Mouse (Mus musculus) MEL (cell line): ENCODE measurements at regions not wholly inside any gene's neighbourhood (a gene's known extent, or its start where the extent isn't known, plus 50 kb on each side); places are given as distances from the start of the nearest gene placed in this dataset.

Experiments
- DNase-seq: peaks from one replicate; pipeline ENCODE4 v3.0.0; 2011; ENCODE audit warnings: low read depth, low spot score
- H3K27ac ChIP-seq: 2 replicates; pipeline ENCODE4 v1.5.1; 2012; ENCODE audit warnings: low read depth, mild to moderate bottlenecking, control low read depth, low read length, moderate library complexity; ENCODE audit not compliant: control insufficient read depth
- H3K27me3 ChIP-seq, 2 experiments: fragments of 150-350 bp in 1 of 2; sonication (generic) in 1 of 2; 2 replicates each; pipeline ENCODE4 v1.6.1; 2012; ENCODE audit warnings: low read length in 2 of 2, mild to moderate bottlenecking in 2 of 2, improper control_type of control experiment in 1 of 2, moderate library complexity in 1 of 2; ENCODE audit not compliant: insufficient read depth in 2 of 2, control insufficient read depth in 1 of 2
- H3K36me3 ChIP-seq, 2 experiments: 2 replicates each; pipeline ENCODE4 v1.6.1; 2012 to 2014; ENCODE audit warnings: low read length in 2 of 2, improper control_type of control experiment in 1 of 2, inconsistent platforms in 1 of 2, mild to moderate bottlenecking in 1 of 2; ENCODE audit not compliant: insufficient read depth in 2 of 2, control insufficient read depth in 1 of 2
- H3K4me1 ChIP-seq, 2 experiments: fragments of 150-350 bp in 1 of 2; sonication (generic) in 1 of 2; 2 replicates each; pipeline ENCODE4 v1.6.1; 2012; ENCODE audit warnings: low read length in 2 of 2, improper control_type of control experiment in 1 of 2, mild to moderate bottlenecking in 1 of 2; ENCODE audit not compliant: insufficient read depth in 2 of 2, control insufficient read depth in 1 of 2
- H3K4me3 ChIP-seq, 2 experiments: fragments of 150-350 bp in 1 of 2; sonication (generic) in 1 of 2; 2 replicates each; pipeline ENCODE4 v1.5.1; 2012; ENCODE audit warnings: low read depth in 2 of 2, low read length in 2 of 2, mild to moderate bottlenecking in 2 of 2, moderate library complexity in 2 of 2, control low read depth in 1 of 2, improper control_type of control experiment in 1 of 2; ENCODE audit not compliant: control insufficient read depth in 1 of 2, insufficient read depth in 1 of 2
- H3K79me2 ChIP-seq: 2 replicates; pipeline ENCODE4 v1.6.1; 2012; ENCODE audit warnings: mild to moderate bottlenecking, low read length, moderate library complexity; ENCODE audit not compliant: control insufficient read depth, poor library complexity, insufficient read depth
- H3K9ac ChIP-seq: 2 replicates; pipeline ENCODE4 v1.6.1; 2012; ENCODE audit warnings: low read depth, mild to moderate bottlenecking, control low read depth, low read length, moderate library complexity; ENCODE audit not compliant: control insufficient read depth, poor library complexity, severe bottlenecking
- H3K9me3 ChIP-seq: fragments of 150-350 bp; sonication (generic); replicated peaks from 2 replicates; pipeline ENCODE4 v1.6.1; 2012; ENCODE audit warnings: mild to moderate bottlenecking, low read length, improper control_type of control experiment, moderate library complexity; ENCODE audit not compliant: insufficient read depth
- BHLHE40 ChIP-seq: IDR thresholded peaks from 2 replicates; pipeline ENCODE4 v1.6.1; 2012; ENCODE audit warnings: low read depth, mild to moderate bottlenecking, inconsistent platforms, low read length, improper control_type of control experiment, borderline replicate concordance
- CHD1 ChIP-seq: IDR thresholded peaks from 2 replicates; pipeline ENCODE4 v1.6.1; 2012; ENCODE audit warnings: low read depth, mild to moderate bottlenecking, inconsistent platforms, low read length, improper control_type of control experiment
- CHD2 ChIP-seq: IDR thresholded peaks from 2 replicates; pipeline ENCODE4 v1.6.1; 2011; ENCODE audit warnings: low read length, improper control_type of control experiment
- CTCF ChIP-seq, 3 experiments: IDR thresholded peaks in 2 of 3; conservative IDR thresholded peaks in 1 of 3; 2 replicates each; pipeline ENCODE4 v1.5.1; 2011 to 2012; ENCODE audit warnings: low read length in 3 of 3, low read depth in 2 of 3, mild to moderate bottlenecking in 2 of 3, improper control_type of control experiment in 1 of 3, inconsistent platforms in 1 of 3, mixed read lengths in 1 of 3, moderate library complexity in 1 of 3; ENCODE audit not compliant: control insufficient read depth in 1 of 3, insufficient read depth in 1 of 3, poor library complexity in 1 of 3, severe bottlenecking in 1 of 3
- E2F4 ChIP-seq: IDR thresholded peaks from 2 replicates; pipeline ENCODE4 v1.6.1; 2011; ENCODE audit warnings: low read depth, low read length, improper control_type of control experiment, borderline replicate concordance
- EP300 ChIP-seq, 2 experiments: IDR thresholded peaks; 2 replicates each; pipeline ENCODE4 v1.6.1; 2011; ENCODE audit warnings: improper control_type of control experiment in 2 of 2, low read length in 2 of 2, low read depth in 1 of 2, mild to moderate bottlenecking in 1 of 2
- HCFC1 ChIP-seq: IDR thresholded peaks from 2 replicates; pipeline ENCODE4 v1.6.1; 2012; ENCODE audit warnings: low read depth, mild to moderate bottlenecking, inconsistent platforms, low read length, improper control_type of control experiment, moderate library complexity
- JUND ChIP-seq: IDR thresholded peaks from 2 replicates; pipeline ENCODE4 v1.6.1; 2011; ENCODE audit warnings: low read depth, mild to moderate bottlenecking, improper control_type of control experiment, low read length
- KAT2A ChIP-seq: conservative IDR thresholded peaks from 2 replicates; pipeline ENCODE4 v1.6.1; 2012; ENCODE audit warnings: low read depth, low read length, improper control_type of control experiment, inconsistent platforms
- MAZ ChIP-seq: IDR thresholded peaks from 2 replicates; pipeline ENCODE4 v1.6.1; 2012; ENCODE audit warnings: low read depth, mild to moderate bottlenecking, inconsistent platforms, low read length, improper control_type of control experiment
- MEF2A ChIP-seq: IDR thresholded peaks from 2 replicates; pipeline ENCODE4 v1.6.1; 2014; ENCODE audit warnings: low read depth, mild to moderate bottlenecking, inconsistent platforms, low read length, improper control_type of control experiment; ENCODE audit not compliant: poor library complexity, insufficient replicate concordance, severe bottlenecking; ENCODE audit errors: extremely low read depth
- MXI1 ChIP-seq: IDR thresholded peaks from 2 replicates; pipeline ENCODE4 v1.6.1; 2011; ENCODE audit warnings: mild to moderate bottlenecking, low read depth, low read length, improper control_type of control experiment
- MYB ChIP-seq: IDR thresholded peaks from 2 replicates; pipeline ENCODE4 v1.6.1; 2011; ENCODE audit warnings: mild to moderate bottlenecking, low read depth, low read length, improper control_type of control experiment
- MYC ChIP-seq: IDR thresholded peaks from 2 replicates; pipeline ENCODE4 v1.6.1; 2011; ENCODE audit warnings: low read depth, mild to moderate bottlenecking, low read length, improper control_type of control experiment, moderate library complexity
- NELFE ChIP-seq: IDR thresholded peaks from 2 replicates; pipeline ENCODE4 v1.6.1; 2011; ENCODE audit warnings: low read depth, low read length, improper control_type of control experiment
- NRF1 ChIP-seq: IDR thresholded peaks from 2 replicates; pipeline ENCODE4 v1.6.1; 2014; ENCODE audit warnings: low read depth, mild to moderate bottlenecking, inconsistent platforms, low read length, improper control_type of control experiment, moderate library complexity; ENCODE audit not compliant: poor library complexity, insufficient read depth, severe bottlenecking
- POLR2AphosphoS5 ChIP-seq: IDR thresholded peaks from 2 replicates; pipeline ENCODE4 v1.6.1; 2012; ENCODE audit warnings: low read depth, borderline replicate concordance, mild to moderate bottlenecking, inconsistent platforms, low read length, moderate library complexity, mixed read lengths
- RAD21 ChIP-seq: IDR thresholded peaks from 2 replicates; pipeline ENCODE4 v1.6.1; 2011; ENCODE audit warnings: mild to moderate bottlenecking, low read depth, low read length, improper control_type of control experiment
- SMC3 ChIP-seq: IDR thresholded peaks from 2 replicates; pipeline ENCODE4 v1.6.1; 2011; ENCODE audit warnings: low read depth, low read length, improper control_type of control experiment
- TAL1 ChIP-seq: IDR thresholded peaks from 2 replicates; pipeline ENCODE4 v1.6.1; 2012; ENCODE audit warnings: mild to moderate bottlenecking, inconsistent platforms, low read length, moderate library complexity, mixed read lengths
- TCF12 ChIP-seq: IDR thresholded peaks from 2 replicates; pipeline ENCODE4 v1.6.1; 2014; ENCODE audit warnings: low read depth, mild to moderate bottlenecking, inconsistent platforms, low read length, improper control_type of control experiment, moderate library complexity
- UBTF ChIP-seq: IDR thresholded peaks from 2 replicates; pipeline ENCODE4 v1.6.1; 2012; ENCODE audit warnings: low read depth, mild to moderate bottlenecking, inconsistent platforms, low read length, improper control_type of control experiment, moderate library complexity, borderline replicate concordance; ENCODE audit not compliant: insufficient read depth
- USF1 ChIP-seq: IDR thresholded peaks from 2 replicates; pipeline ENCODE4 v1.6.1; 2014; ENCODE audit warnings: low read depth, mild to moderate bottlenecking, inconsistent platforms, low read length, improper control_type of control experiment, moderate library complexity
- ZC3H11A ChIP-seq: IDR thresholded peaks from 2 replicates; pipeline ENCODE4 v1.6.1; 2012; ENCODE audit warnings: low read depth, mild to moderate bottlenecking, inconsistent platforms, low read length, improper control_type of control experiment
- ZMIZ1 ChIP-seq: IDR thresholded peaks from 2 replicates; pipeline ENCODE4 v1.6.1; 2012; ENCODE audit warnings: low read depth, mild to moderate bottlenecking, inconsistent platforms, low read length, improper control_type of control experiment, moderate library complexity

DNA sequence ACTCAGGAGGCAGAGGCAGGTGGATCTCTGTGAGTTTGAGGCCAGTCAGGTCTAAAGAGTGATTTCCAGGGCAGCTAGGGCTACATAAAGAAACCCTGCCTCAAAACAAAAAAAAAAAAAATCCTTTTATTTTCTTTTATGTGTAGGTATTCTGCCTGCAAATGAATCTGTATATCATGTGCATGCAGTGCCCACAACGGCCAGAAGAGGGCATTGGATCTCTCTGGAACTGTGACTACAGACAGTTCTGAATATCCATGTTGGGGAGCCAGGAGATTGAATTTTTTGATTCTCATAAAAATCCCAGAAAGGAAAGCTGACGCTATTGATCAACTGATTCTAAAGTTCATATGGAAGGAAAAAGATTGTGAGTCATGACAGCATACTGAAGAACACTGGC, 90.0 kb downstream of the Kbtbd8 start:
- Histone ChIP-seq H3K9ac (no peak overlapping the region), H3K4me1 (no peaks in the 10 kb centered on the region), H3K9me3 (no peaks in the 10 kb centered on the region), H3K36me3 (no peaks in the 10 kb centered on the region), H3K4me3 (no peak overlapping the region), H3K27ac (no peak overlapping the region), H3K27me3 (peaks cover 0 to 1% of the 10 kb centered on the region in 2 experiments; a peak in 2 of 4 replicates), H3K79me2 (no peaks in the 10 kb centered on the region)
- TF ChIP-seq RAD21 (peak; percentile 52), ZC3H11A (peak; percentile 62), SMC3 (peak; percentile 68), MAZ (no peak), TCF12 (no peak), EP300 (IDR thresholded peaks at IDR 0.05; ENCODE audit: low read depth in 1 of 2, low read length in 2 of 2) (no peak), JUND (no peak), NRF1 (no peak), MXI1 (no peak), KAT2A (no peak), CTCF (IDR thresholded peaks at IDR 0.05 in 2 of 3, conservative IDR thresholded peaks at IDR 0.05 in 1 of 3; ENCODE audit: control insufficient read depth in 1 of 3, insufficient read depth in 1 of 3, low read depth in 2 of 3, low read length in 3 of 3, poor library complexity in 1 of 3, severe bottlenecking in 1 of 3) (peak; percentile 66 to 69 (median 67)), HCFC1 (no peak)
- peak; percentile 56 for DNase-seq

DNA sequence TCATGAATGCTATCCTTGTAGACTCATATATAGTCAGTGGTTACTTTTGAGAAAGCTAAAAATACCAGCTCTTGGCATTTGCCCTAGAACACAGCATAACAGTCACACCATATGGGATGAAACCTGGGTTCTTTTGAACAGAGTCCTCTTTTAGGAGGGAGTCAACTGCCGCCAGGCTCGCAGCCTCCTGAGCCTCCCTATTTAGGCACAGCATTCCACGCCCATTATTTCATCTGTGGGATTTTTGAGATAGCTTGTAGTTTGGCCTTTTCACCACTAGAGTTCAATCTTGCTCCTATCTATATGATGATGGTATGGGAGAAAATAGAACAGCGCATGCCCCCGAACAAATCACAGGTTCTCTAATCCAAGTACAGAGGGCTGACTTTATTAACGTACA, 100.4 kb downstream of the Kbtbd8 start:
- Histone ChIP-seq H3K27me3 (no peaks in the 10 kb centered on the region), H3K9me3 (no peaks in the 10 kb centered on the region), H3K27ac (no peak overlapping the region), H3K36me3 (no peaks in the 10 kb centered on the region), H3K79me2 (no peaks in the 10 kb centered on the region), H3K4me1 (no peaks in the 10 kb centered on the region), H3K9ac (no peak overlapping the region), H3K4me3 (no peak overlapping the region)
- peak in 1 of 3 experiments; percentile 23; a peak in 1 of 6 replicates for TF ChIP-seq CTCF (IDR thresholded peaks at IDR 0.05 in 2 of 3, conservative IDR thresholded peaks at IDR 0.05 in 1 of 3; ENCODE audit: control insufficient read depth in 1 of 3, insufficient read depth in 1 of 3, low read depth in 2 of 3, low read length in 3 of 3, poor library complexity in 1 of 3, severe bottlenecking in 1 of 3)
- TF ChIP-seq RAD21 = peak; percentile 5
- no peak for TF ChIP-seq USF1
- no peak for DNase-seq

DNA sequence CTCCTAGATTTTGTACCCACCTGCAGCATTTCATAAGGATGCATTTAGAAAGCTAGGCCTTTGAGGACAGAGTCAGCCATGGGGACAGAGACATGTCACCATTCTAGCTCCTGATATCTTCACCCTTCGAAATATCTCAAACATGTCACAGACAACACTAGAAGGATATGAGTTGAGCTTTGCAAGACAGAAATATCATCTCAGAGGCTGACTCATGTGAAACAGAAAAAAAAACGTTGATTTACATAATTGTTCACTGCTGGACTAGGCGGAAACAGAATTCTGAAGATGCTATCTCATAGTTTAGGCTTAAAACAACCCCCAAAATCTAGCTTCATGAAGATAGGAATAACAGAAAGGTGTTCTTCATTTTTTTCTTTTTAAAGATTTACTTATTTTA, 101.8 kb downstream of the Kbtbd8 start:
- Histone ChIP-seq H3K27me3 (no peaks in the 10 kb centered on the region), H3K9ac (no peak overlapping the region), H3K79me2 (no peaks in the 10 kb centered on the region), H3K4me1 (no peaks in the 10 kb centered on the region), H3K36me3 (no peaks in the 10 kb centered on the region), H3K4me3 (no peak overlapping the region), H3K27ac (no peak overlapping the region), H3K9me3 (no peaks in the 10 kb centered on the region)
- DNase-seq = no peak
- TF ChIP-seq TAL1 (no peak), CHD2 (no peak), UBTF (no peak), EP300 (IDR thresholded peaks at IDR 0.05; ENCODE audit: low read depth in 1 of 2, low read length in 2 of 2) (no peak), E2F4 (no peak), SMC3 (no peak), MYB (no peak), MEF2A (no peak), BHLHE40 (no peak), MYC (no peak), CHD1 (no peak), NELFE (no peak), POLR2AphosphoS5 (no peak), USF1 (no peak), HCFC1 (no peak), TCF12 (no peak), ZMIZ1 (no peak), KAT2A (no peak)
